Mouse (Mus musculus) heart, postnatal 25 days (tissue): Measurements from ENCODE around the gene Pigp. TPM values are rescaled to one million over a fixed set of nuclear protein-coding genes. Genes with fewer than 3 reads are reported as not detected.

Source experiments
- DNase-seq: peaks from one replicate; pipeline ENCODE4 v3.0.0; 2022; ENCODE audit warnings: low spot score
- intact Hi-C: fragments of 180-260 bp; cut with DNase I; formaldehyde crosslinking; loops from one replicate; pipeline ENCODE4 v1.15.1; 2025
- total RNA-seq, 2 experiments: library from RNA; stranded (reverse); gene quantifications; 2 replicates each; pipeline ENCODE4 v1.2.3; 2021

Pigp gene
- 10 to 100 TPM; 88.2 to 91.8 TPM for total RNA-seq

DNA sequence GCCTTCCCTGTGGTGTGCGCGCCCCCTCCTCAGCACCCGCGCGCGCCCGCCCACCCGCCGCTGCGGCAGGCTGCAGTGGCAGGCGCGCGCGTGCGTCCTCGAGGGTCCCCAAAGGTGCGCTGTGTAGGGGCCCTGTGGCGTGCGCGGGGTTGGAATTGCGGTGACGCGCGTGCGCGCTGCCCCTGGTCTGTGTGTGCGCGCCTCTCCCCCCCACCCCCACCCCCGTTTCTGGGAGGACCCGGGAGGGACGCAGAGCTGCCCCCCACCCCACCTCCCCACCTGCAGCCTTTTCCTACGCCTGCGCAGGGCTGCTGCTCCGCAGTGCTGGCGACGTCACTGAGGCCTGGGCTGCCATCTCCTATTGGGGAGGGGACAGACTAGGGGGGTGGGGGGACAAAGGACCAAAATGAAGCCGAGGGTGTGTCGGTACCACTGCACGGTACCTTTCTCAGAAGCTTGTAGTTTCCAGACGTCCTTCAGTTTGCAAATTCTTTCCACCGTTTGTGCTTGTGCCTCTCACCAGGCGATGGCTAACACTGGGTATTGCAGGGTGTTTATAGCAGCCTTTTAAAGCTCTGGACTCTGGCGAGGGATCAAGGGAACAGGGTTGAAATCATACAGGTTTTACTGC is at the start of gene Pigp:
TSS of gene Pigp (minus strand) at position 542 of the 631 bp plus-strand sequence.
- intact Hi-C loops: loop anchor here (10.0 kb wide), 1 partner anchor 193 kb away; no protein-coding TSS in a partner anchor
- DNase-seq: peak; percentile 25

DNA sequence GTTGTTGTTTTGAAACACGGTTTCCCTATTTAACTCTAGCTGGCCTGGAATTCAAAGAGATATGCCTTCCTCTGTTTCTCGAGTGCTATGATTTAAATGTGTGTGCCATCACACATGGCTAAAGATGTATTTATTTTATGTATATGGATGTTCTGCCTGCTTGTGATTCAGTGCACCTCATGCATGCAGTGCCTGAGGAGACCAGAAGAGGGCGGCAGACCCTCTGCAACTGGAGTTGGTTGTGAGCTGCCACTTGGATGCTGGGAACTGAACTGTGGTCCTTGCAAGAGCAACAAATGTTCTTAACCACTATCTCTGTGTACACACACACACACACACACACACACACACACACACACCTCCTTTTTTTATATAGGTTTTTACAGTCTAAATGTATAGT is 48.9 kb upstream of the Pigp start:
- intact Hi-C loops: no loop called here

GRCm38 (mm10) chr16:94414151-94414550 is 42.5 kb upstream of the Pigp start:
- no peak for DNase-seq
- intact Hi-C loops: no loop called here

More for the DNA sequence above, 48.9 kb upstream of the Pigp start:
- DNase-seq: no peak

DNA sequence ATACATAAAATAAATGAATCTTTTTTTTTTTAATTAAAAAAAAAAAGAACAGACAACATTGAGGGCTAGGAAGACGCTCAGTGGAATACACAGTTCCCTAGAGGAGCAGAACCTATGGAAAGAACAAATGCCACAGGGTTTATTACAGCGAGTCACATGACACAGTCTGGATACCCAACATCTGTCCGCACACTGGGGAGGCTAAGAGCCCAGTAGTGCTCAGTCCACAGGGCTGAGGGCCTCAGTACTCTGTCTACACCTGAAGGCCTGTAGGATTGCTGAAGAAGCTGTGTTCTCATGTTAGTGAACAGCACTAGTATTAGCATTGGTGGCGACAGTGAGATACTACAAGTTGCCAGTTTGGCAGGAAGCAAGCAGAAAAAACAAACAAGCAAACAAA is 41.1 kb upstream of the Pigp start:
- intact Hi-C loops: no loop called here
- no peak for DNase-seq

- intact Hi-C loops: no loop called here
- no peak for DNase-seq
These were observed 40.6 kb upstream of the Pigp start for GRCm38 (mm10) chr16:94412198-94412597.

- intact Hi-C loops: no loop called here
- no peak for DNase-seq
These were observed 39.6 kb upstream of the Pigp start for GRCm38 (mm10) chr16:94411287-94411686.

- intact Hi-C loops: no loop called here
These were observed 30.5 kb upstream of the Pigp start for GRCm38 (mm10) chr16:94402185-94402584.

DNA sequence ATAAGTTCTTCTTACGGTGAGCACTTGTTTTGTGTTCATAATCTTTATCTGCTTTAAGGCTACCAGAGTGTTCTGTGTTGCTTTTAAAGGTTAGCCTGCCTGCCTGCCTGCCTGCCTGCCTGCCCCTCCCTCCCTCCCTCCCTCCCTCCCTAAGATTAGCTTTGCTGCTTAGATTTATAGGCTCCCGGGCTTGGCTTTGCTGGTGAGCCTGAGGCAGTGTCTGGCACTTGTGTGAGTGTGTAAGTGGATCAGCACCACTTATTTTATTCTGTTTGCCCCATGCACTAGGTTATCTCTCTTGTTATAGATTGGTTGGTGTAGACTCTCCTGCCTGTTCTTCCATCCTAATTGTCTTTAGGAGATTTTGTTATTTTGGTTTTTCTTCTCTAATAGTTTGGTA is 30.0 kb upstream of the Pigp start:
- no peak for DNase-seq
- intact Hi-C loops: no loop called here

More at GRCm38 (mm10) chr16:94402185-94402584, 30.5 kb upstream of the Pigp start:
- no peak for DNase-seq

GRCm38 (mm10) chr16:94399141-94399540 is 27.5 kb upstream of the Pigp start:
- intact Hi-C loops: no loop called here

GRCm38 (mm10) chr16:94396641-94397040 is 25.0 kb upstream of the Pigp start:
- intact Hi-C loops: no loop called here
- no peak for DNase-seq

More at GRCm38 (mm10) chr16:94399141-94399540, 27.5 kb upstream of the Pigp start:
- no peak for DNase-seq

DNA sequence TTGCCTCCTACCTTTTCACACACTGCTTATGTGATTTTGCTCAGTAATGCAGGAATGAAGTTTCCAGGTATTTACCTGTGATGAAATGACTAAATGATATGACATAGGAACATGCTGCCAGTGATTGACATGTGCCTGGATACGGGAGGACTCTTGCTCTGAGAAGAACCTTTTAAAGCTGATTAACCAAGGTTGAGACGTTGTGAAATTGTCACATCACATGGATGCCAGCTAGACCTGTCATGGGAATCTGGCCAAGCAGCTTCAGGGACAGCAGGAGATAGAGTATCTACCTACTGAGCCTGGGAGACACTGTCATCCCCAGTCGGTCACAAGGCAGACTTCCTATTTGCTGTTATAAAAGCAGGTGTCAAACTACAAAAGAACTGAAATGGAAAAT is 23.4 kb upstream of the Pigp start:
- intact Hi-C loops: no loop called here
- no peak for DNase-seq

DNA sequence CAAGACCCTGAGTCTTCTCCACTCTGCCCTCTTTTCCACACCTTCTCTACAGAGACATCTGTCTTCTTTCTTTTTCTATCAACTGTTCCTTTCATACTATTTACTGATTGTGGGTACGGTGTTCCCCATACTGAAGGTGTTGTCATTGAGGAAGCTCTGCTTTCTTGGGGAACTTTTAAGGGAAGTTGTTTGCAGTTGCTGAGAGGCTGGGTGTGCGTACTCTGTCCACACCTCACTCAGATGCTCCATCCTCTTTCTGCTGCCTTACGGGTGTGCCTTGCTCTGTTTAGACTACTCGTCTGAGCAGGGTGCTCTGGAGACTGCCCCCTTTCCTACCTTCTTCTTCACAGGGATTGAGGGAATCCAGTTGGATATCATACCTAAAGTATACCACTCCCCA is 20.7 kb upstream of the Pigp start:
- no peak for DNase-seq
- intact Hi-C loops: no loop called here

DNA sequence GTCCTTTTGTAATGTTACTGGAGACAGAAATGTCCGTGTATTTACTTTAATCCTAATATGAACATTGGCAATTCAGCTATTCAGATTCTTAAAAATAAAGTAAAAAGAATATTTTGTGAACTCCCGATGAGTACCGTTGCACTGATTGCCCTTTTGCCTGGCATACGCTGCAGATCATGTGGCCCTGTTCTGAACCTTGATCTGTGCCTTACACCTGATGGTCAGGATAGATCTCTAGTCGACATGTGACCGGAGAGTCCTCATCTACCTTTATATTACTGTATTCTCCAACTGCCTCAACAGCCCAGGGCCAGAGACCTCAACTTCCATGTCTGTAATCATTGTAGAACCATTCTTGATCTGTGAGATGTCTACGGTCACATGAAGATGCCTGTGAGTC is 16.0 kb upstream of the Pigp start:
- intact Hi-C loops: no loop called here
- no peak for DNase-seq

DNA sequence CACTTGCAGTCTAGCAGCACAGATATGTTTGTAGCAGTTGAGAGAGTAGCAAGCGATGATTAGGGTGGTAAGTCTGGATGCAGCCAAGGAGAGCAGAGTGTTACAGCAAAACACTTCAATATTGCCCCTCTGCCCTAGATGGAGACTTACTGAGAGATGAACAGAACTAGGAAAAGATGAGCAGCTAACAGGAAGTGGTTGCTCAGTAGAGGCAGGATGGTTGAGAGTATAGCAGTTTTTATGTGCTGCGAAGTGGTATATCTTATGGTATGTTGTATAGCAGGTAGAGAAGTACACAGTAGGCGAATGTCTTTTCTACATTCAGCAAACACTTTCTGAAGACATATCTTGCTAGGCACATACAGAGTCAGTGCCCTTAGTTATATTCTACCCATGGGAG is 11.6 kb upstream of the Pigp start:
- DNase-seq: no peak
- intact Hi-C loops: no loop called here

DNA sequence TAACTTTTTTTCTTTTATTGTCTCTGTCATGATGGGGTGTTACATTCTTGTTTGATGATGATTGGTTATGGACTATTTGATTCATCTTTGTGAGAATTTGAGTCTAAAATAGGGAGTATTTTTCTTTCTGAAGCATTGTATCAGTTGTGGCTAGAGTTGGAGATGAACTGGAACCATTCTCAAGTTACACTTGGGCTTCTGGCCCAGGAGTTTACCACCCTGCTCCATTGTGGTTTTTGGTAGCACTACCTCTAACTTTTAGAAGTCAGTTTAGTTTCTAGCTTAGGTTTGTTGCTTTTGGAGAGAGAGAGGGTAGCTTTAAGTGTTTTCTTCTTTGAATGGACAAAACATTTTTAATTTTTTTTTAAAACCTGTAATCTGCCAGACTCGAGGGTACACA is 7.7 kb upstream of the Pigp start:
- intact Hi-C loops: loop anchor here (10.0 kb wide), 1 partner anchor 185 kb away; no protein-coding TSS in a partner anchor

GRCm38 (mm10) chr16:94370915-94371300 is 734 bp downstream of the Pigp start:
- no peak for DNase-seq
- intact Hi-C loops: loop anchor here (10.0 kb wide), 1 partner anchor 194 kb away; no protein-coding TSS in a partner anchor

More for the DNA sequence above, 7.7 kb upstream of the Pigp start:
- DNase-seq: no peak

GRCm38 (mm10) chr16:94370173-94370914 is 1.3 kb downstream of the Pigp start, which contains the start of gene Ttc3:
Ttc3 (plus strand) TSS chr16:94370618.
- DNase-seq: peak; percentile 92
- intact Hi-C loops: loop anchor here (10.0 kb wide), 1 partner anchor 194 kb away; no protein-coding TSS in a partner anchor

- DNase-seq: no peak
- intact Hi-C loops: loop anchor here (5.0 to 10.0 kb wide), 2 partner anchors 57 to 195 kb away; partner anchors contain the start of gene Hlcs
These were observed 2.0 kb downstream of the Pigp start for GRCm38 (mm10) chr16:94369596-94370172.

- DNase-seq: no peak
- intact Hi-C loops: loop anchor here (5.0 kb wide), 1 partner anchor 53 kb away; the partner anchor contains the start of gene Hlcs
These were observed 6.2 kb downstream of the Pigp start for GRCm38 (mm10) chr16:94365435-94365834.

GRCm38 (mm10) chr16:94363814-94364213 is 7.8 kb downstream of the Pigp start:
- DNase-seq: no peak
- intact Hi-C loops: no loop called here
